Mouse (Mus musculus): ENCODE data around the gene Plvap.

- peak; percentile 90 for TF ChIP-seq CTCF (IDR thresholded peaks at IDR 0.05; ENCODE audit: borderline replicate concordance, extremely low read depth, insufficient read depth, insufficient read length)
- no peak for TF ChIP-seq POLR2A (IDR thresholded peaks at IDR 0.05; ENCODE audit: borderline replicate concordance, extremely low read depth, insufficient read depth, insufficient read length, poor library complexity, severe bottlenecking)
Observed at GRCm38 (mm10) chr8:71521634-71522033, 10.1 kb upstream of the Plvap start.
